17 mouse cellular contexts compared by ENCODE assay signal in genomic region chr6:28762132-28762775, GRCm38 (mm10).
DNase-seq lines count a peak whose midpoint lies in the region; ATAC-seq lines count a peak whose summit lies in the region.
"Had no signal": no experiment of that assay in that cellular context is flagged by ENCODE, and none has a peak within 500 bp of the region (broad histone marks: within the 10 kb centered on the region; RNA-seq: fewer than 3 reads in every experiment).

No protein-coding gene starts in this region.

- no peak overlapping the region for H3K9ac ChIP-seq in hindbrain, embryonic 16.5 days (ENCODE audit: low read depth, low read length)
- H3K9ac ChIP-seq in hindbrain, embryonic 14.5 days = no peak overlapping the region
- H3K9ac ChIP-seq in neural tube, embryonic 14.5 days (replicated peaks; ENCODE audit: low read depth, low read length) = 0 out of 2 replicates have a peak overlapping the region, but pooled peaks have one; percentile 13
- H3K9ac ChIP-seq: heart, embryonic 12.5 days; liver, postnatal 0 days had no signal

- H3K9me3 ChIP-seq in hindbrain, embryonic 16.5 days (ENCODE audit: control insufficient read depth, low read length) = no peaks in the 10 kb centered on the region
- H3K9me3 ChIP-seq in hindbrain, embryonic 14.5 days (ENCODE audit: control insufficient read depth, low read length) = no peaks in the 10 kb centered on the region
- H3K9me3 ChIP-seq in neural tube, embryonic 14.5 days (ENCODE audit: control insufficient read depth, low read length) = no peaks in the 10 kb centered on the region
- H3K9me3 ChIP-seq: heart, embryonic 12.5 days had no signal

- 0 out of 2 replicates have a peak, but pooled peaks have one; percentile 21 for ATAC-seq in hindbrain, embryonic 16.5 days
- ATAC-seq in hindbrain, embryonic 14.5 days (ENCODE audit: low FRiP score) = no peak
- peak; percentile 43; the same call in 1 of the 2 replicates for ATAC-seq in neural tube, embryonic 14.5 days (ENCODE audit: low read depth)
- no peak for ATAC-seq in megakaryocyte progenitor cell, adult 5-6 weeks (replicated peaks; ENCODE audit: poor library complexity)
- ATAC-seq: liver, postnatal 0 days had no signal

- H3K4me2 ChIP-seq in hindbrain, embryonic 16.5 days (ENCODE audit: low read length) = no peak overlapping the region
- H3K4me2 ChIP-seq in hindbrain, embryonic 14.5 days (replicated peaks) = no peak overlapping the region
- no peak overlapping the region for H3K4me2 ChIP-seq in neural tube, embryonic 14.5 days (ENCODE audit: low read depth, low read length)
- H3K4me2 ChIP-seq: heart, embryonic 12.5 days had no signal

- peaks cover 4% of the 10 kb centered on the region for H3K4me1 ChIP-seq in hindbrain, embryonic 16.5 days (ENCODE audit: control insufficient read depth, insufficient read depth, low read depth, low read length)
- peaks cover 12% of the 10 kb centered on the region for H3K4me1 ChIP-seq in hindbrain, embryonic 14.5 days (replicated peaks; ENCODE audit: control insufficient read depth, insufficient read depth, low read length)
- H3K4me1 ChIP-seq in neural tube, embryonic 14.5 days (ENCODE audit: control insufficient read depth, insufficient read depth, low read length) = peaks cover 8% of the 10 kb centered on the region

- no peak overlapping the region for H3K27ac ChIP-seq in hindbrain, embryonic 16.5 days (ENCODE audit: low read depth, low read length)
- no peak overlapping the region for H3K27ac ChIP-seq in hindbrain, embryonic 14.5 days
- no peak overlapping the region for H3K27ac ChIP-seq in neural tube, embryonic 14.5 days (ENCODE audit: low read depth, low read length)

- WGBS in hindbrain, embryonic 16.5 days = 24% methylated on average over 5 of the region's 5 CpGs
- 12% methylated on average over 5 of the region's 5 CpGs for WGBS in hindbrain, embryonic 14.5 days
- 5% methylated on average over 5 of the region's 5 CpGs for WGBS in neural tube, embryonic 14.5 days

- no peak for DNase-seq in hindbrain, embryonic 14.5 days (ENCODE audit: low spot score)
- DNase-seq in R1 (ENCODE audit: low read depth, low spot score) = peak; percentile 77
- peak; percentile 10 for DNase-seq in embryo, embryonic 9.5 days (ENCODE audit: extremely low spot score)
- no peak for DNase-seq in right cerebral cortex, postnatal 36 days (ENCODE audit: low spot score in 2 of 2)
- DNase-seq: adrenal gland, adult 8-10 months; cerebellum, postnatal 14 days; heart, postnatal 36 days; liver; liver, postnatal 0 days; lung, postnatal 36 days; spleen, adult 18-20 months; thymus, adult 18-20 months had no signal

- no peaks in the 10 kb centered on the region for H3K27me3 ChIP-seq in hindbrain, embryonic 16.5 days (replicated peaks; ENCODE audit: control insufficient read depth, insufficient read depth, low read length)
- H3K27me3 ChIP-seq in hindbrain, embryonic 14.5 days (ENCODE audit: control insufficient read depth, insufficient read depth, low read length) = no peaks in the 10 kb centered on the region
- H3K27me3 ChIP-seq in neural tube, embryonic 14.5 days (ENCODE audit: control insufficient read depth, insufficient read depth, low read length) = no peaks in the 10 kb centered on the region
- H3K27me3 ChIP-seq: heart, embryonic 12.5 days had no signal

- H3K36me3 ChIP-seq in hindbrain, embryonic 16.5 days (ENCODE audit: control insufficient read depth, insufficient read depth, low read length) = no peaks in the 10 kb centered on the region
- H3K36me3 ChIP-seq in hindbrain, embryonic 14.5 days (replicated peaks; ENCODE audit: control insufficient read depth, insufficient read depth) = no peaks in the 10 kb centered on the region
- no peaks in the 10 kb centered on the region for H3K36me3 ChIP-seq in neural tube, embryonic 14.5 days (ENCODE audit: control insufficient read depth, insufficient read depth, low read length)
- H3K36me3 ChIP-seq: heart, embryonic 12.5 days had no signal

- H3K4me3 ChIP-seq in hindbrain, embryonic 16.5 days (ENCODE audit: low read length) = no peak overlapping the region
- no peak overlapping the region for H3K4me3 ChIP-seq in hindbrain, embryonic 14.5 days (replicated peaks; ENCODE audit: low read length)
- no peak overlapping the region for H3K4me3 ChIP-seq in neural tube, embryonic 14.5 days (ENCODE audit: low read depth, low read length)
- H3K4me3 ChIP-seq: erythroblast, embryonic 14.5 days; heart, embryonic 12.5 days had no signal

Comparison
In these comparisons a context has a peak if more than half of its experiments do, and no peak if none do; other contexts are left out.
1. ATAC-seq: peak in hindbrain, embryonic 16.5 days (single experiment) and neural tube, embryonic 14.5 days (single experiment); none in hindbrain, embryonic 14.5 days (single experiment) and megakaryocyte progenitor cell, adult 5-6 weeks (single experiment).
2. DNase-seq: peak in R1 (single experiment) and embryo, embryonic 9.5 days (single experiment); none in hindbrain, embryonic 14.5 days (single experiment) and right cerebral cortex, postnatal 36 days (0 of 2).